Mouse (Mus musculus) heart, adult 8-10 months (tissue): ENCODE measurements around the gene A730015C16Rik. TPM values are rescaled to one million over a fixed set of nuclear protein-coding genes. Genes with fewer than 3 reads are reported as not detected.
A peak's percentile ranks its signal among the peaks of the same experiment; 100 is the strongest.

Experiments used
- DNase-seq: peaks from one replicate; pipeline ENCODE4 v3.0.0; 2022; ENCODE audit warnings: low spot score
- total RNA-seq, 4 experiments: library from RNA; stranded (reverse); gene quantifications; 2 replicates each; pipeline ENCODE4 v1.2.4; 2022

A730015C16Rik gene
- total RNA-seq, 4 experiments from 2014 or later: 0.25 TPM; not detected in 3

DNA sequence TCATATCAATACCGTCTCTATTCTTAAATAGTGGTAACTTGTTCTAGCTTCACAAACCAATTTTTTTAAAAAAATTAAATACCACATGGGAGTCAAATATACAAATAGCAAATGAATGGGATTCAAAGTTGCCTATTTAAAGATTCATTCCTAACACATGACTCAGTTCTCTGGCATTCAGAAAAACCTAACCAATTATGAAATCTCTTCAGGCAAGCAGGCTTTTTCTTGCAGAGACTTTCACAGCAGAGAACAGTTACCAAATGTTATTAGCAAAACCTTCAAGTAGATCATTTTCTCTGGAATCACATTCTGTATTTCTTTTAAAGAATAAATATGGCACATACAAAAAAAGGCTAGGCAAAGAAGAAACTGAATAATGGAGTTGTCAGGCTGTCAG lies 17.7 kb downstream of the A730015C16Rik start:
- DNase-seq: no peak

DNA sequence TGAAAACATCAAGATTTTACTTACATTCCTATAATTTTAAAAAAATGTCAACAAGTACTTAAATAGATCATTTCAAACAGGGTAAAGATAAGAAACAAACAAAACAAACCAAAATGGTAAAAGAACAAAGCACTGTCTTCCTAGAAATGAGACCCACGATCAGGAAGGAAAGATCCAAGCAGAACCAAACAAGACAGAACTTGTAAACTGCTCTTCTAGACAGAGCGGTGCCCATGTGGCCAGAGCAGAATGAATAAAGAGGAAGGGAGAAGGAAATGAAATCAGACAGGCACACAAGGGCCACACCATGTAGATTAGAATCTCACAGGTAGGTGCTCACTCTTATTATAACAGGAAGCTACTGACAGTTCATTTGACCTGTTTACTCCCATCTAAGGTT lies 21.8 kb downstream of the A730015C16Rik start:
- no peak for DNase-seq

DNA sequence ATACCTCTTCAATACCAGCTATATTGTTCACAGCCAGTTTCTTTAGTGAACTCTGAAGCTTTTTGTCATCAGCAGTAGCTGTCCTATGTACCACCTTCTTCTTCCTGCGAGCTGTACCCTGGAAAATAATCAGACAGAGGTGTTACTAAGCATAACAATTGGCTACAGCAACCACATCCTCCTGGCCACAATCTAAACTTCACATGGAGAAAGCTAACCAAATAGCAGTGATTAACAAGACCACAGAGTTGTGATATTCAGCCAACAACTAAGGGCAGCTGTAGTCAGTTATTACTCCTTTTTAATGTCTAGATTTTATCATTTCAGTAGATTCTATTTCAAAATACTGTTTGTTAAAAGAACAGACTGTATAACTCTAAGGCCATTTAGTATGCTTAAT lies 22.3 kb downstream of the A730015C16Rik start:
- no peak for DNase-seq

DNA sequence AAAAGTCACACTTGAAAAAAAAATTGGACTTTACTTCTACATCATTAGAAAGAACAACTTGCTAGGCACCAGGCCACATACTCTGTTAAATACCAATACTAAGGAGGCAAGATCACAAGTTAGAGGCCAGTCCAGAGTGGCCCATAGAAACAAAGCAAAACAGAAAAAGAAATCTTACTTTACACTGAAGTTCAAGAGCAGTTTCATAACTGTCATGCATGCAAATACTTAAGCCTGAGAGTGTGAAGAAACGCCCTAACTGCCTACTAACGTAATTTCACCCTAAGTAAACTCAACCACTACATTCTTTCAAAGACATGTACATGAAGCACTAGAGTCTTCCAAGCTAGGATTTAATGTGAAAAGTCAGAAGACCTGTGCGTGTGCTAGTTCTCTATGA lies 22.7 kb downstream of the A730015C16Rik start:
- DNase-seq: no peak

DNA sequence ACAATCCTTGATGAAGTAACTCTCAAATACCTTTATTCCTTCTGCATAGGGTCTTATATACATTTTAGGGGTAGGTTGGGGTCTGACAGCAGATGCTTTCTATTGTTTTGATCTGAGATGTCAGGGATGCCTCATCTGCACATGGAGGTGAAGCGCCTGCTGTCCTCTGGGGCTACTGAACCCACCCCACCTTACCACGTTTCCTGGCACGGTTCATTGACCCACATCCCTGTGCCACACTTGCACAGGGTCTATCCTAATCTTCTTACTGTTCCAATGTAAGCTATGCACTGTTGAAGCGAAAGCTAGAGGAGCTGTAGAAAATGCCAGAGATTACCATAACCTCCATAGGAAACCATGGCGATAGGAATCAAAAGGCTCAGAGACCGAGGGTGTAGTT lies 36.9 kb downstream of the A730015C16Rik start:
- no peak for DNase-seq

DNA sequence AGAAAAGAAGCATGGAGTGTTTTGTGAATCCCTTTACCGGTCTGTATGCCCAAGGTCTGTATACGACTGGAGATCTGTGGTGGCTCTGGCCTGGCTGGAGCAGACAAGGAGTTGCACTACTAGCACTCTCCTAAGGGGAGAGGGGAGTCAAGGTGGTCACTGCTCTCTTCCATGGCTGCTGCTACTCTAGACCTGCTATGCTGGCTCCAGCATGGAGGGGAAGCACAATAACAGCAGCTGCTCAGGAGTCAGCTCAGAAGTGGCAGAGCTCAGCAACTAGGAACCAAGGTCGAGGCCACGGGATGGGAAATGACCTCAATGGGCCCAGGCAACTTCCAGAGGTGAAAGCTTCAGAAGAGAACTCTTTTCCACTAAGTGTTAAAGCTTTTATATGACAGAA lies 37.3 kb downstream of the A730015C16Rik start:
- DNase-seq: no peak

DNA sequence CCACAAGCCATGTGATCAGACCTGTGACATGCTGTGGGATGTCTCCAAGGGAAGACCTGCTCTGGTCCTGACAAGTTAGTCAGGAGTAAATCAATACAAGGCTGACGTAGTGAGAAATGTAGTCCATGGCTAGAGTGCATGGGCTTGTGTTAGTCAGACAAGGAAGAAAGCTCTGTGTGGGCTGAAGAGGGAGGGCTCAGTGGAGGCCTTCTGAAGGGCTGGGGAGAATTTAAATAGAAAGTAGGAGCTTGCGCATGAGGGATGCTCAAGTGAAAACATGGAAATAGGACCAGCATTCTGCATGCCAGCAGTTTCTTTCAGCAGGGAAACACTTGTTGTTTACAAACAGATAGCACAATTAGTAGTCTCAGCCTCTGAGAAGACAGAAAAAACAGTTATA lies 44.9 kb downstream of the A730015C16Rik start:
- DNase-seq: no peak

DNA sequence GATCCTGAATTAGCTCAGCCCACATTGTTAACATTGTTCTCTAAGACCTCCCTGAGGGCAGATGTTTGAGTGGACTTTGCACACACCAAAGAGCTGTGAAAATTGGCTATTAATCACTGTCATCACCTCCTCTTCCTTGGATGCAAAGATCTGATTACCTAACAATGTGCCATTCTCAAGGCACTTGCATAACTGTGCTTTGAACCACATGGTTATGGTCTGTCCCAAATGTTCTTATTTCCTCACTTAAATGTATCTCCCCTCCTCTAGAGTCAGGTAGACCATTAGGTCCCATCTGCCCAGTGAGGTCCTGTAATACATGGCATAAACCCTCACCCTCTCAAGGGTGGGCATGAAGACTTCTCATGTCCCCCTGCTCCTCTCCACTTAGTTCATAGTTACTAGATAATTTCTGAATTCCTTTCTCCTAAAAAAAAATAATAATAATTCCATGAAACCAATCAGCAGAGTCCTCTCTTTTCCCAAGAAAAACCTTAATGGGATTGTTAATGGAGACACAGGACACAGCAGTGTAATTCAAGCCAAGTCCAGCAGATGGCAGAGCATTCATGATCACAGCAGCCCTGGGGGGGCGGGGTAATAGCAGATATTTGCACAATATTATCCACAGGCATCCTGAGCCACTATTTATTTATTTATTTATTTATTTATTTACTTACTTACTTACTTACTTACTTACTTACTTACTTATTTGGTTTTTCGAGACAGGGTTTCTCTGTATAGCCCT lies 50.2 kb downstream of the A730015C16Rik start:
- peak; percentile 69 for DNase-seq

Other genes starting within 250 kb of the A730015C16Rik start
- gene Cc2d1b, start 228.7 kb downstream of the A730015C16Rik start, total RNA-seq: 10 to 100 TPM; 15.4 to 15.8 (median 15.8) TPM
- under 1 TPM; 0.20 to 0.56 (median 0.42) TPM for gene 3110021N24Rik, start 129.0 kb downstream of the A730015C16Rik start, total RNA-seq
- gene Zfyve9, start 67.8 kb downstream of the A730015C16Rik start, total RNA-seq: 10 to 100 TPM; 26.8 to 30.7 (median 29.0) TPM
- 10 to 100 TPM; 71.7 to 87.3 (median 80.1) TPM for gene Btf3l4, start 15.0 kb downstream of the A730015C16Rik start, total RNA-seq
- 10 to 100 TPM; 26.2 to 31.4 (median 27.8) TPM for gene Txndc12, start 14.0 kb downstream of the A730015C16Rik start, total RNA-seq
- 10 to 100 TPM; 21.3 to 27.8 (median 22.5) TPM for gene Kti12, start 834 bp downstream of the A730015C16Rik start, total RNA-seq
- gene Rab3b, start 30.4 kb upstream of the A730015C16Rik start, total RNA-seq: 1 to 10 TPM in 3 of 4 experiments, under 1 TPM in 1; 0.57 to 1.7 (median 1.4) TPM
- 100 to 1,000 TPM; 123 to 146 (median 141) TPM for gene Nrd1, start 152.0 kb upstream of the A730015C16Rik start, total RNA-seq